Mouse (Mus musculus): ENCODE results near the gene Crip1. TPM values are rescaled to one million over a fixed set of nuclear protein-coding genes. Genes with fewer than 3 reads are reported as not detected.

The Crip1 gene
- polyA plus RNA-seq, 1 experiment from 2014 or later = 102 TPM

DNA sequence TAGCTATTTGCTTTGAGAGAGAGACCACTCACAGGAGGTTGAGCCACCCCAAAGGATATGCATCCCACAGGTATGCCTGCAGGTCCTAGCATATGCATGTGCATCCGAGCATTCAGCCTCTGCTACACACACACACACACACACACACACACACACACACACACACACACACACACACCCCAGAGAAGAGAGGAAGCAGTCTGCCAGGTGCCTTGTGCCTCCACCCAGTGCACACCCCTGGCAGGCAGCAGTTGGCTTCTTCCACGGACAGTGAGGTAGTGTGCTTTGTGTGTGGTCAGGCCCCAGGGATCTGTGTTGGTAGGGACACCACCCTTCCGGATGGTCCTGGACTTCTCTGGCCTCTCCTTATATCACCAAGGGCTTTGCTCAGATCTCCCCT is 3.8 kb downstream of the Crip1 start:
- Histone ChIP-seq H3K9me3 (replicated peaks) (no peaks in the 10 kb centered on the region), H3K36me3 (replicated peaks) (peaks cover under 1% of the 10 kb centered on the region; the same call in 1 of the 2 replicates), H3K27me3 (peaks cover 89% of the 10 kb centered on the region), H3K4me2 (no peak overlapping the region), H3K9ac (no peak overlapping the region), H3K4me1 (replicated peaks) (peaks cover 74% of the 10 kb centered on the region), H3K4me3 (replicated peaks) (no peak overlapping the region), H3K27ac (replicated peaks) (no peak overlapping the region)
- no peak for ATAC-seq (ENCODE audit: insufficient read depth)
- 53% methylated on average over 3 of the region's 3 CpGs for WGBS (ENCODE audit: insufficient replicate concordance)

DNA sequence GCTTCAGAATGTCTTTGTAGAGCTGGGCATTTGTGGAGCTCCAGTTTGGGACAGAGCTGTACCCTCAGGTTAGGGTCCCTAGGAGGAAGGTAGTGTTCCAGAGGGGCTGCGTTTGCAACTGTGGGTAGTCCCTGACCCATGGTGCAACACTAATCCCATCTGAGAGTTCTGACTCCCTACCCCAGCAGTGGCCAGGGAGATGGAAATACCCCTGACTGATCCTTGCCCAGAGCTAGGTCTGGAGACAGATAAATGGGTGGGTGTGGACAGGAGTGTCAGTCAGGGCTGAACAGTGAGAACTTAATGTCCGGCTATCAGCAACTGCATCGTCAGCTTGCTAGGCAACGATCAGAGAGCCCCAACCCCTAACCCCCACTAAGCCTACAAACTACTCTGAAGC is 4.5 kb downstream of the Crip1 start:
- no peak overlapping the region for H3K4me2 ChIP-seq
- no peaks in the 10 kb centered on the region for H3K36me3 ChIP-seq (replicated peaks)
- no peak overlapping the region for H3K27ac ChIP-seq (replicated peaks)
- peaks cover 81% of the 10 kb centered on the region for H3K4me1 ChIP-seq (replicated peaks)
- no peak for ATAC-seq (ENCODE audit: insufficient read depth)
- no peak overlapping the region for H3K4me3 ChIP-seq (replicated peaks)
- peaks cover 85% of the 10 kb centered on the region for H3K27me3 ChIP-seq
- H3K9ac ChIP-seq = no peak overlapping the region
- H3K9me3 ChIP-seq (replicated peaks) = no peaks in the 10 kb centered on the region
- WGBS (ENCODE audit: insufficient replicate concordance) = 15% methylated on average over 4 of the region's 4 CpGs

DNA sequence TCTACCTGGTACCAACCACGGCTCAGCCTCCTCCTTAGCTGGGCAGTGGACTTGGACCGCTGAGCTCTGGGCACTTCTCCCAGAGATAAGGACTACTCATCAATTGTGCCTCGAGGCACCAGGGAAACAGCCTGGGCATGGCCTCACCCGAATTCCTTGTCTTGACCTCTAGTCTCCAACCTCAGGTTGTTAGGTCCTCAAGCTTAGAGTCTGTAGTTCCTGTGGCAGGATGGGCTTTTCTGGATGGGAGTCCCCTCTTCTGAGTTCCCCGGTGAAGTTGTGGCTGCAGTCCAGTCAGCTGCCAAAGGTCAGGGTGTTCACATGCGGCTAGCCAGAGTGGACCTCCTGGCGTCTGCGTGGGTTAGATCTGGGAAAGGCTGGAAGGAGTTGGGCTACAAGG is 4.9 kb downstream of the Crip1 start:
- Histone ChIP-seq H3K4me1 (replicated peaks) (peaks cover 79% of the 10 kb centered on the region), H3K36me3 (replicated peaks) (no peaks in the 10 kb centered on the region), H3K27ac (replicated peaks) (no peak overlapping the region), H3K4me3 (replicated peaks) (no peak overlapping the region), H3K9ac (no peak overlapping the region), H3K4me2 (peak overlapping the region; percentile 80), H3K9me3 (replicated peaks) (no peaks in the 10 kb centered on the region), H3K27me3 (peaks cover 82% of the 10 kb centered on the region)
- 53% methylated on average over 8 of the region's 8 CpGs for WGBS (ENCODE audit: insufficient replicate concordance)
- ATAC-seq (ENCODE audit: insufficient read depth) = no peak

DNA sequence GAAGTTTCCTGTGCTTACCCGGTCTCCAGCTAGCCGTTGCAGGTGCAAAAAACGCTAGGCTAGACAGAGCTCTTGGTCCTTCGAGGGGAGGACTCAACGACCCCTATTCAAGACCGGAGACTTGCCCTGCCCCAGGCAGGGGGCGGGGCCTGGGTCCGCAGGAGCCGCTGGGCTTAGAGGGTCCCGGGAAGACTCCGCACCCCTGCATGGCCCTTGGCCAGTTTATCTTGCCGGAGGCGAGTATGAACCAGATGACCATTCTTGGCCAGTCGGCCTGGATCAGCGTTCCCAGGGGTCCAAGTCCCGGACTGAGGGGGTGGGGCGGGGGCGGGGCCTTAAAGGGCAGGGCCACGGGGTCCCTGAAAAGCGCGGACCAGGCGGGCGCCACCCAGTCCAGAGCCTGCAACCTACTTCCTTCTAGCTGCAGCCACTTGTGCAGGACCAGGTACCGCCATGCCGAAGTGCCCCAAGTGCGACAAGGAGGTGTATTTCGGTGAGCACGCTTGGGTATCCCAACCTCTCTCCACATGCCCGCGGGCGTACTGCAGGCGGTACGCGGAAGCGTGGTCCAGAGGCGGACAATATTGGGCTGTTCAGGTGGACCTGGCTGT is 5.7 kb downstream of the Crip1 start:
- H3K9me3 ChIP-seq (replicated peaks) = no peaks in the 10 kb centered on the region
- peak overlapping the region; percentile 55 for H3K4me3 ChIP-seq (replicated peaks)
- ATAC-seq (ENCODE audit: insufficient read depth) = no peak
- H3K9ac ChIP-seq = peak overlapping the region; percentile 42; the same call in 1 of the 2 replicates
- no peak overlapping the region for H3K27ac ChIP-seq (replicated peaks)
- no peaks in the 10 kb centered on the region for H3K36me3 ChIP-seq (replicated peaks)
- peaks cover 75% of the 10 kb centered on the region for H3K4me1 ChIP-seq (replicated peaks)
- peak overlapping the region; percentile 80 for H3K4me2 ChIP-seq
- under 1% methylated on average over 36 of the region's 36 CpGs for WGBS (ENCODE audit: insufficient replicate concordance)
- peaks cover 75% of the 10 kb centered on the region for H3K27me3 ChIP-seq

DNA sequence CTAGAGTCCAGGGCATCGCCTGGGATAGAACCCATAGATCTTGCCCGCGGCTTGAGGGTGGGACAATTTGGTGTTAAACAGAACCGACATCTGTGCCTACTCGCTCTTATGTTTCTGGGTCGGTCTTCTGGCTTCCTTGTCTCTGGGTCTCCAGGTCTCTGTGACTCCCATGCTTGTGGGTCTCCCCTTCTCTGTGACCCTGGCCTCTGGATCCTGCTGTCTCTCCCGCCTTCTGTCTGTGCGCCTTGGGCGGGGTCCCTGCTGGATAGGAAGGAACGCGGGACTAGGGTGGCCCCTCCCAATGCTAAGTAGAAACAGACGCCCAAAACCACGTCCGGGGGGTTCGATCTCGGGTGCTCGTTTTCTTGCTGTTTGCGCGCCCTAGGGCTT is 6.2 kb downstream of the Crip1 start:
- Histone ChIP-seq H3K4me1 (replicated peaks) (peaks cover 75% of the 10 kb centered on the region), H3K9me3 (replicated peaks) (no peaks in the 10 kb centered on the region), H3K4me3 (replicated peaks) (peak overlapping the region; percentile 55), H3K4me2 (peak overlapping the region; percentile 80), H3K36me3 (replicated peaks) (no peaks in the 10 kb centered on the region), H3K27ac (replicated peaks) (no peak overlapping the region), H3K27me3 (peaks cover 70% of the 10 kb centered on the region), H3K9ac (peak overlapping the region; percentile 42; the same call in 1 of the 2 replicates)
- 7% methylated on average over 19 of the region's 19 CpGs for WGBS (ENCODE audit: insufficient replicate concordance)
- no peak for ATAC-seq (ENCODE audit: insufficient read depth)

DNA sequence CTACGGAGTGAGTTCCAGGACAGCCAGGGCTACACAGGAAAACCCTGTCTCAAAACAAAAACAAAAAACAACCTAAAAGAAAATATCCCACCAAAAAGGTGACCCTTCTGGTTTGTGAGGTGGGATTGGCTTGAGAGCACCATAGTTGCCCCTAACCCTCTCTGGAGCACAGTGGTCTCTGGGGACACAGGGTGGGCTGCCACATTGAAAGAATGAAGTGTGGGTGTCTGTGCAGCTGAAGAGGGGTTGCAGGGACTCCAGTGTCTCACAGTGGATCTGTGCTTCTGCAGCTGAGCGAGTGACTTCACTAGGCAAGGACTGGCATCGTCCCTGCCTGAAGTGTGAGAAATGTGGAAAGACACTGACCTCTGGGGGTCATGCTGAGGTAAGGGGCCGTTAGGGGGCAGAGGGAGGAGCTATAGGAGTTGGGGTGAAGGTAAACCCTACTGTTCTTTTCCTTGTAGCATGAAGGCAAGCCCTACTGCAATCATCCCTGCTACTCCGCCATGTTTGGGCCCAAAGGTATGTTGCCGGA is 6.9 kb downstream of the Crip1 start:
- H3K9me3 ChIP-seq (replicated peaks) = no peaks in the 10 kb centered on the region
- H3K27ac ChIP-seq (replicated peaks) = no peak overlapping the region
- no peaks in the 10 kb centered on the region for H3K36me3 ChIP-seq (replicated peaks)
- WGBS (ENCODE audit: insufficient replicate concordance) = 75% methylated on average over 6 of the region's 6 CpGs
- H3K4me2 ChIP-seq = peak overlapping the region; percentile 80
- no peak for ATAC-seq (ENCODE audit: insufficient read depth)
- no peak overlapping the region for H3K4me3 ChIP-seq (replicated peaks)
- H3K27me3 ChIP-seq = peaks cover 62% of the 10 kb centered on the region
- peaks cover 69% of the 10 kb centered on the region for H3K4me1 ChIP-seq (replicated peaks)
- H3K9ac ChIP-seq = no peak overlapping the region

DNA sequence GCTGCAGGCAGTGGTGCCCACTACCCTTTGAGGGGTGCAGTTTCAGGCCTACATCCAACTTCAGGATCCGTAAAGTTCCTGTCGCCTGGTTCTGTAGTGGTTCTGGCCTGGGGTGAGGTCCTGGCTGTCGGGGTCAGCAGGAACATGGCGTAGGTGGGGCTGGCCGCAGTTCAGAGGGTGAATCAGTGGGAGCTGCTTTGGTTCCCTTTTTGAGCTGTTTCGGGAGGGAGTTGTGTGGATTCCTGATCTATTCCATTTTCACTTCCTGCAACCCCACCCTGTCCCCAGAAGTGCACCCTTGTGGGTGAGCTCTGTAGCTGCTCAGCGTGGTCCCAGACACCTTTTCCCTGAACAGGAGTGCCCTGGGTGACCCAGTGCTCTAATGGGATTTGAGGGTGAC is 7.9 kb downstream of the Crip1 start:
- Histone ChIP-seq H3K4me1 (replicated peaks) (peaks cover 60% of the 10 kb centered on the region), H3K4me2 (no peak overlapping the region; the same call in 1 of the 2 replicates), H3K9me3 (replicated peaks) (no peaks in the 10 kb centered on the region), H3K36me3 (replicated peaks) (no peaks in the 10 kb centered on the region), H3K9ac (no peak overlapping the region), H3K27ac (replicated peaks) (peak overlapping the region; percentile 24; the same call in 1 of the 2 replicates), H3K4me3 (replicated peaks) (no peak overlapping the region), H3K27me3 (peaks cover 53% of the 10 kb centered on the region)
- 81% methylated on average over 7 of the region's 7 CpGs for WGBS (ENCODE audit: insufficient replicate concordance)
- no peak for ATAC-seq (ENCODE audit: insufficient read depth)

DNA sequence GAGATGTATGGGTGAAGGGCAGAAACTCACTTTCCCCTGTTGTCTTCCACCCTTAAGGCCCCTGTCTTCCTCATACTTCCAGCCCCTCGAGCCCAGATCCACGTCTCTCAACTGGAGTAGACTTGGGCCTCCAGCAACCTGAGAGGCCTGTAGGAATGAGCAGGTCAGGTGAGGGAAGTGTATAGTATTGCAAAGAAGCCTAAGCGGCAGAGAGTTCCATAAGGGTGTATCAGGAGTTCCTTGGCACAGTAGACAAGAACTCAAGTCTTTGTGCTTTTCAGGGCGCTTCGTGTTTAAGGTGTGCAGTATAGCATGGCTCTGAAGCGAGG is 8.6 kb downstream of the Crip1 start:
- Histone ChIP-seq H3K9ac (peak overlapping the region; percentile 65; the same call in 1 of the 2 replicates), H3K27ac (replicated peaks) (no peak overlapping the region), H3K36me3 (replicated peaks) (0 out of 2 replicates have a peak, but pooled peaks cover 2% of the 10 kb centered on the region), H3K9me3 (replicated peaks) (no peaks in the 10 kb centered on the region), H3K27me3 (peaks cover 45% of the 10 kb centered on the region), H3K4me3 (replicated peaks) (peak overlapping the region; percentile 82), H3K4me1 (replicated peaks) (peaks cover 60% of the 10 kb centered on the region), H3K4me2 (peak overlapping the region; percentile 95)
- 80% methylated on average over 6 of the region's 6 CpGs for WGBS (ENCODE audit: insufficient replicate concordance)
- ATAC-seq (ENCODE audit: insufficient read depth) = no peak

DNA sequence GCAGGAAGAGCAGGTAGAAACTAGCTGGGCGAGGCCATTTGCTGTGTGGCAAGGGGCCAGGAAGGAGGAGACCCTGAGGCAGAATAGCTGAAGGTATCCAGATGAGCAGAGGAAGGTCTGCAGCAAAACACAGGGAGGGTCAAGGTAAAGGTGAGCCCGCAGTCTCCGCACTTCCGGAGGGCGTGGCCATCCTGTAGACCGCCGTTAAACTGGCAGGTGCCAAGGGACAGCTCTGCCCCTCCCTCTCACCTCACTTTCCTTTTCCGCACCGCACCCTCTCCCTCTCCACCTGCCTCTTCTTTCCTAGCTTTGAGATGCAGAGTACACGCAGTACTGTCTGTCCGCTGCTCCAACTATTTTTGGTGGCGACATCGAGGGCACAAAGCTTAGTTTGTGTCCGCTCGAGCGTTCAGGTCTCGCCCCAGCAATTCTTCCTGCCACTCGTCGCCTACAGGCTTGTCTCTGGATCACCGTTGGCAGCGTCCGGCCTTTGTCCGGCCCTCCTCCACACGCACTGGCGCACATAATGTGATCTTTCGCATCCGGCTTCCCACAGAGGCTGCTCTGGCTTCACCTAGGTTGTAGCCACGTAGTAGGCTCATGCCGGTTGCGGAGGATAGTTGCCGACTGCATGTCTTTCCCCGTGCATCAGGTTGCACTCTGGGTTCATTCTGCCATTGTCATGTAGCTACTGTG is 9.1 kb downstream of the Crip1 start:
- no peaks in the 10 kb centered on the region for H3K9me3 ChIP-seq (replicated peaks)
- H3K9ac ChIP-seq = peak overlapping the region; percentile 65
- peaks cover 41% of the 10 kb centered on the region for H3K27me3 ChIP-seq
- 6% methylated on average over 32 of the region's 32 CpGs for WGBS (ENCODE audit: insufficient replicate concordance)
- 0 out of 2 replicates have a peak, but pooled peaks cover 6% of the 10 kb centered on the region for H3K36me3 ChIP-seq (replicated peaks)
- peak overlapping the region; percentile 62 for H3K27ac ChIP-seq (replicated peaks)
- no peak for ATAC-seq (ENCODE audit: insufficient read depth)
- peaks cover 57% of the 10 kb centered on the region for H3K4me1 ChIP-seq (replicated peaks)
- H3K4me2 ChIP-seq = peak overlapping the region; percentile 95
- peak overlapping the region; percentile 82 for H3K4me3 ChIP-seq (replicated peaks)

DNA sequence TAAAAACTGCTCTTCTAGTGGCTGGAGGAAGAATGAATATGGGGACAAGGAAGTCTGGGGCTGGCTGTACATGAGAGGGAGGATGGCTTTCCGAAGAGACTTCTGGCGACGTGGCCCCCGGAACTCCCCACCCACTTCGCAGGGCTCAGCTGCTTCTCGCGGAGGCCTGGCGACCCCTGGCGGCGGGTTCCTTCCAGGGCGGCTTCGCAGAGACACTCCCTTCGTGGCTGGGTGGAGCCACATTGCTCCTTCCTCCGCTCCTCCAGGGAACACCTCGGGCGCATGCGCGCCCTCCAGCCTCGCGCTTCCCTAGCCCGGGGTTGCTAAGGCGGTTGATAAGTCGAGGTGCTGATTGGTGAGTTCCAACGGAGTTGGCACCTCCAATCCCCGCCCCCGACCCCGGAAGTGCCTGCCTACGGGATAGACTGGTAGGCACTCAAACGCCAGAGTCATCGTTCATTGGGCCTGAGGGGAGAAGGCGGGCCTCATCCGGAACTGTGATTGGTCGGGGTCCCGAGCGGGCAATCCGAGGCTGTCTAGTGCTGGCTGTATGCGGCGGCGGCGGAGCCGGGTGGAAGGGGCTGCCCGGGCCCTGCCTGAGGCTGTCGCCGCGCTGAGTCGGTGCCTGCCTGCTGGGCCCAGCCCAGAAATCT is 9.9 kb downstream of the Crip1 start, which contains the start of gene Tedc1:
TSS of gene Tedc1 (plus strand) at position 535 of the 653 bp plus-strand sequence.
- peak within 1 kb of the TSS; percentile 81 for H3K9ac ChIP-seq
- WGBS (ENCODE audit: insufficient replicate concordance) = under 1% methylated on average over 46 of the region's 46 CpGs
- H3K36me3 ChIP-seq (replicated peaks) = 0 out of 2 replicates have a peak, but pooled peaks cover 9% of the 10 kb centered on the region
- H3K27ac ChIP-seq (replicated peaks) = peak within 1 kb of the TSS; percentile 76
- peaks cover 49% of the 10 kb centered on the region for H3K4me1 ChIP-seq (replicated peaks)
- H3K4me3 ChIP-seq (replicated peaks) = peak within 1 kb of the TSS; percentile 82
- peaks cover 33% of the 10 kb centered on the region for H3K27me3 ChIP-seq
- no peaks in the 10 kb centered on the region for H3K9me3 ChIP-seq (replicated peaks)
- peak within 1 kb of the TSS; percentile 95 for H3K4me2 ChIP-seq
- ATAC-seq (ENCODE audit: insufficient read depth) = peak; percentile 96

DNA sequence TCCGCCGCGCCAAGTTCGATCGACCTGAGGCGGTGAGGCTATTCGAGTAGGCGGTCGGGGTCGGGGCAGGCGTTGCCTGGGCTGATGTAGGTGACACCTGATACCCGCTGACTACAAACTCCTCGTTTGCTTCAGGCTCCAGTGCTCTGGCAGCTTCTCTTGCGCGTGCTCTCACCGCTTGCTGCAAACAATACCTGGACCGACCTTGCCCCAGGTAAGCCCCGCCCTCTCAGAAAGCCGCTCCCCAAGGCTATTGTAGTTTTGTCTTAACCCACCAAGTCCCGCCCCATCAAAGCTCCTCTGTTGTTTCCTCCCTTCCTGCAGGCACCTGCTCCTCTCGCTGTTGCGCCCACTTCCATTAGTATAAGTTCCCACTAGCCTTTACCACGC is 10.4 kb downstream of the Crip1 start:
- Histone ChIP-seq H3K27me3 (peaks cover 28% of the 10 kb centered on the region), H3K9me3 (replicated peaks) (no peaks in the 10 kb centered on the region), H3K4me1 (replicated peaks) (peaks cover 44% of the 10 kb centered on the region), H3K27ac (replicated peaks) (peak overlapping the region; percentile 76), H3K36me3 (replicated peaks) (peaks cover 9% of the 10 kb centered on the region; the same call in 1 of the 2 replicates), H3K9ac (peak overlapping the region; percentile 81), H3K4me2 (peak overlapping the region; percentile 95), H3K4me3 (replicated peaks) (peak overlapping the region; percentile 82)
- peak; percentile 16; the same call in 1 of the 2 replicates for ATAC-seq (ENCODE audit: insufficient read depth)
- WGBS (ENCODE audit: insufficient replicate concordance) = 1% methylated on average over 23 of the region's 23 CpGs
